Mouse (Mus musculus) lung, postnatal 0 days (tissue): ENCODE results near the gene Arhgap5. TPM values are rescaled to one million over a fixed set of nuclear protein-coding genes. Genes with fewer than 3 reads are reported as not detected.

Experiments used
- ATAC-seq: fragments of 200-750 bp; cut with Nextera tagmentation; 2 replicates; pipeline ENCODE4 v1.8.0; 2017; ENCODE audit warnings: moderate library complexity
- DNase-seq: peaks from one replicate; pipeline ENCODE4 v3.0.0-alpha.2; 2016; ENCODE audit warnings: low spot score
- H3K27ac ChIP-seq: fragments of 300-500 bp; sonication (generic); 2 replicates; pipeline ENCODE4 v1.5.1; 2014; ENCODE audit warnings: antibody characterized with exemption, mild to moderate bottlenecking, low read length, mixed read lengths
- H3K27me3 ChIP-seq: fragments of 300-500 bp; sonication (generic); replicated peaks from 2 replicates; pipeline ENCODE4 v1.6.1; 2014; ENCODE audit warnings: low read length, mixed read lengths; ENCODE audit not compliant: insufficient read depth
- H3K36me3 ChIP-seq: fragments of 300-500 bp; sonication (generic); 2 replicates; pipeline ENCODE4 v1.6.1; 2014; ENCODE audit warnings: low read length, mixed read lengths; ENCODE audit not compliant: insufficient read depth
- H3K4me1 ChIP-seq: fragments of 300-500 bp; sonication (generic); 2 replicates; pipeline ENCODE4 v1.6.1; 2014; ENCODE audit warnings: antibody characterized with exemption, low read depth, low read length, mixed read lengths; ENCODE audit not compliant: insufficient read depth
- H3K4me2 ChIP-seq: fragments of 300-500 bp; sonication (generic); replicated peaks from 2 replicates; pipeline ENCODE4 v1.6.1; 2014; ENCODE audit warnings: low read depth, mild to moderate bottlenecking, low read length, moderate library complexity, mixed read lengths
- H3K4me3 ChIP-seq: fragments of 300-500 bp; sonication (generic); 2 replicates; pipeline ENCODE4 v1.5.1; 2014; ENCODE audit warnings: low read depth, low read length
- H3K9ac ChIP-seq: fragments of 300-500 bp; sonication (generic); replicated peaks from 2 replicates; pipeline ENCODE4 v1.6.1; 2014; ENCODE audit warnings: low read depth, mild to moderate bottlenecking
- H3K9me3 ChIP-seq: fragments of 300-500 bp; sonication (generic); 2 replicates; pipeline ENCODE4 v1.6.1; 2016; ENCODE audit warnings: low read length, mixed read lengths
- CTCF ChIP-seq: IDR thresholded peaks from 2 replicates; pipeline ENCODE4 v1.5.1; 2016; ENCODE audit warnings: antibody characterized with exemption, mild to moderate bottlenecking
- EP300 ChIP-seq: IDR thresholded peaks from 2 replicates; pipeline ENCODE4 v1.6.1; 2016; ENCODE audit warnings: antibody characterized with exemption, mild to moderate bottlenecking, control low read depth
- WGBS: fragments of 180-500 bp; shearing (Covaris S2); extraction: QIAGEN DNeasy Blood & Tissue Kit; methylation state at CpG from one replicate; pipeline ENCODE4 v1.1.7; 2014; 5-methylcytosine and 5-hydroxymethylcytosine counted together
- polyA plus RNA-seq: library from polyadenylated mRNA; unstranded; fragments of >200 nt; fragmentation: Nextera tagmentation; extraction: Ambion mirVana; gene quantifications from 2 replicates; pipeline ENCODE4 v1.2.1, GENCODE M21; 2015

Arhgap5 gene
- polyA plus RNA-seq: 32.1 and 39.1 TPM in 2 replicates

DNA sequence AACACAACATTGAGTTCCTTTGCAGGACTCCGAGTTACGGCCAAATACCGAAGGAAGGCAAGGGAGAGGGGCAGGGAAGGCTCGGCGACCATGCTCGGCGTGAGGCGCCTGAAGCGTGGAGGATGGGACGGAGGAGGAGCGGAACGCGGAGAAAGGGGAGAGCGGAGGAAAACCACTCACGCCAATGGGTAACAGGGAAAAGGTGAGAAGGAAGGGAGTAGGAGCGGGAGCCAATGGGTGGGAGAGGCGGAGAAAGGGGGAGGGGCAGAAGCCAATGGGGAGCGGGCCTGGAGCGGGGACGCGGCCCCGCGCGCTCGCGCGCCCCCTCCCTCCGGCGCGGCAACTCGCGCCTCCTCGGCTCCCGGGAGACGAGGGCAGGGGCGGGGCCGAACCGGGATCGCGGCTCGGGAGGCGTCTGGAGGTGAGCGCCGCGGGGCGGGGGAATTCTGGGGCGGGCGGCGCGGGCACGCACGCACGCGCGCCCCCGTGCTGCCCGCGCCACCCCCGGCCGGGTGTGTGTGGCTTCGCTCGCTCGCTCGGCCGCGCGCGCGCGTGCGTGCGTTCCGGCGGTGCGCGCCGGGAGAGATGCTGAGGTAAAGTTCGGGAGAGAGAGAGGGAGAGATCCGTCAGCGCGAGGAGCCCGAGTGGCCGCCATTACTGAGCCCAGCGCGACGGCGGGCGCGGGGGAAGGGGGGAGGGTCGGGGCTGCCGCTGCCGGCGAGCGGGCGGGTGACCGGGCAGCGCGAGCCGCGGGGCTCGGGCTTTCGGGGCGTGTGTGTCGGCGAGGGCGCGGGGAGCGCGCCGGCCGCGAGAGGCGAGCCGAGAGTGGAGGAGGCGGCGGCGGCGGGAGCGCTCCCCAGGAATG is at the start of gene Arhgap5:
Gene Arhgap5 (plus strand): TSS at position 517 of the 865 bp plus-strand sequence.
- ATAC-seq (peak; percentile 93), DNase-seq (peak; percentile 99)
- H3K9me3 ChIP-seq: no peaks in the 10 kb centered on the region
- H3K4me3 ChIP-seq: peak within 1 kb of the TSS; percentile 99
- peak within 1 kb of the TSS; percentile 100 for H3K27ac ChIP-seq
- no peaks in the 10 kb centered on the region for H3K27me3 ChIP-seq
- H3K4me2 ChIP-seq: peak within 1 kb of the TSS; percentile 59
- no peaks in the 10 kb centered on the region for H3K36me3 ChIP-seq
- H3K4me1 ChIP-seq: no peaks in the 10 kb centered on the region
- 2% methylated on average over 39 of the region's 119 CpGs for WGBS
- peak within 1 kb of the TSS; percentile 97 for H3K9ac ChIP-seq
- TF ChIP-seq EP300 (no peak), CTCF (no peak)

DNA sequence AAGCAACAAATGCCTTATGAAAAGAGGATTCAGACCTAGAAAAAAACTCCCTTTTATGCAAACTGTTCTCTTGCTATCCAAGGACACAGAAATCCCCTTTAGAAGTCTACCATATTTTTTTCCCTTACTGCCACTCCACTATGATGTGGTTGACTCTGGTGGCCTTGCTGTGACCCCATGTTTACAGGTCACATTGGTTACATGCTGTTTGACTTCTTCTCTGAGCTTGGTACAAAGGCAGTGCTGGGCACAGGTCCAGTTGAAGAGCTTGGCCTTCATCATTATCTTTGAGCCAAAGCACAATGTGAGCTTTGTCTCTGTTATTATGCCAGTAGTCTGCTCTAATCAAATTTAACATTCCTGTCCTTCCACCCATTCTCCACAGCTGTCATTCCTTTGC is 39.2 kb upstream of the Arhgap5 start:
- Histone ChIP-seq H3K4me3 (no peak overlapping the region), H3K36me3 (no peaks in the 10 kb centered on the region), H3K4me1 (no peaks in the 10 kb centered on the region), H3K4me2 (no peak overlapping the region), H3K9ac (no peak overlapping the region), H3K27ac (no peak overlapping the region), H3K9me3 (no peaks in the 10 kb centered on the region), H3K27me3 (no peaks in the 10 kb centered on the region)
- ATAC-seq: no peak
- DNase-seq: no peak
- TF ChIP-seq CTCF: no peak
- no peak for TF ChIP-seq EP300

GRCm38 (mm10) chr12:52471621-52472020 is 32.2 kb upstream of the Arhgap5 start:
- TF ChIP-seq CTCF (no peak), EP300 (no peak)
- WGBS: 90% methylated on average over 4 of the region's 4 CpGs
- DNase-seq (no peak), ATAC-seq (no peak)
- Histone ChIP-seq H3K4me3 (no peak overlapping the region), H3K4me1 (no peaks in the 10 kb centered on the region), H3K4me2 (no peak overlapping the region), H3K9ac (no peak overlapping the region), H3K27me3 (no peaks in the 10 kb centered on the region), H3K9me3 (no peaks in the 10 kb centered on the region), H3K27ac (no peak overlapping the region), H3K36me3 (no peaks in the 10 kb centered on the region)

- no peak for ATAC-seq
- Histone ChIP-seq H3K4me1 (no peaks in the 10 kb centered on the region), H3K9me3 (no peaks in the 10 kb centered on the region), H3K36me3 (no peaks in the 10 kb centered on the region), H3K4me3 (0 out of 2 replicates have a peak overlapping the region, but pooled peaks have one; percentile 1), H3K27ac (no peak overlapping the region), H3K9ac (no peak overlapping the region), H3K4me2 (peak overlapping the region; percentile 35), H3K27me3 (no peaks in the 10 kb centered on the region)
- WGBS: 31% methylated on average over 18 of the region's 18 CpGs
- TF ChIP-seq CTCF (no peak), EP300 (no peak)
- DNase-seq: no peak
Measured at GRCm38 (mm10) chr12:52473988-52474968, 29.5 kb upstream of the Arhgap5 start.

DNA sequence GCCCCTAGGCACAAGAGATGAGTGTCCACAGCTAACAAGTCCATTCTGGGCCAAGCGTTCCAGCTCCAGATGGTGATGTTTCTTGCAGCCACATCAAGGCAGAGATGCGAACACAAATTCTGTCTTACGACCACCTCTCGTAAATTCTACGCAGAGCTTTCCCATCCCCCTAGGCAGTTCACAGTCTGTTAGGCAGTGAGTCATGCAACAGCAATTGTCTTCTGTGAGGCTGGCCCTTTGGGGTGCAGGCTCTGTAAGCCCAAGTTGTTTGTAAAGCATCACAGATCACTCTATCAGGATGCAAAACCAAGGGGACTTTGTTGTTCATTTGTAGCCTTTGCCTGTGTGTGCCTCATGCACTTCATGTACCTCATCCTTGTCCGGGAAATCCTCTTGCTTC is 27.7 kb upstream of the Arhgap5 start:
- Histone ChIP-seq H3K27ac (no peak overlapping the region), H3K4me2 (no peak overlapping the region), H3K9me3 (no peaks in the 10 kb centered on the region), H3K4me3 (no peak overlapping the region), H3K9ac (no peak overlapping the region), H3K4me1 (no peaks in the 10 kb centered on the region; the same call in 1 of the 2 replicates), H3K27me3 (no peaks in the 10 kb centered on the region), H3K36me3 (no peaks in the 10 kb centered on the region)
- no peak for ATAC-seq
- 72% methylated on average over 6 of the region's 6 CpGs for WGBS
- DNase-seq: no peak
- TF ChIP-seq CTCF (no peak), EP300 (no peak)

DNA sequence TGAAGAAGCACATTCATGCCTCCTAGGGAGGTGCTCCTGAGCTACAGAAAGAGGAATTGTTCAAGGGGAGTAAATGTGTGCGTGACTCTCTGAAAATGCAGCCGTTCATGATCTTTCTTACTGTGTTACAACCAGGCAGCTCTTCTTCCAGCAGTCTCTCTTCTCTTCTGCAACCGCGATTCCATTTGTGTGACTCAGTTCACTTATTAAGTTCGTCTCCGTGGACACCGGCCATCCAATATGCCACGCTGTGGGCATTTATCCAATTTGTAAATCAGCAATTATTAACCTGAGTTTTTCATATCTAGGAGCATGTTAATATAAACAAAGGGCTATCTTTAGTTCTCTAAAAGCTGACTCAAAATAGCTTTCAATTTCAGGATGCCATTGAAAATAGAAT is 25.2 kb upstream of the Arhgap5 start:
- 54% methylated on average over 8 of the region's 8 CpGs for WGBS
- no peak for ATAC-seq
- H3K27ac ChIP-seq: no peak overlapping the region

More for the DNA sequence above, 25.2 kb upstream of the Arhgap5 start:
- Histone ChIP-seq H3K9ac (no peak overlapping the region), H3K4me2 (no peak overlapping the region), H3K9me3 (no peaks in the 10 kb centered on the region), H3K36me3 (no peaks in the 10 kb centered on the region), H3K27me3 (no peaks in the 10 kb centered on the region), H3K4me1 (no peaks in the 10 kb centered on the region; the same call in 1 of the 2 replicates), H3K4me3 (no peak overlapping the region)
- no peak for TF ChIP-seq EP300
- no peak for DNase-seq
